Mouse (Mus musculus) bone marrow, adult 2 months (tissue): ENCODE results near the gene Fam76b. TPM values are rescaled to one million over a fixed set of nuclear protein-coding genes. Genes with fewer than 3 reads are reported as not detected.

ENCODE experiments used
- H3K27ac ChIP-seq: fragments of 200-500 bp; 2 replicates; pipeline ENCODE4 v1.5.1; 2012; ENCODE audit warnings: low read depth, mild to moderate bottlenecking, control low read depth, inconsistent platforms, low read length; ENCODE audit not compliant: control insufficient read depth, poor library complexity, insufficient read depth
- H3K4me1 ChIP-seq: fragments of 200-500 bp; 2 replicates; pipeline ENCODE4 v1.6.1; 2011; ENCODE audit warnings: low read length; ENCODE audit not compliant: control insufficient read depth, insufficient read depth
- H3K4me3 ChIP-seq: fragments of 200-500 bp; replicated peaks from 2 replicates; pipeline ENCODE3; 2011; ENCODE audit warnings: mild to moderate bottlenecking, low read depth, low read length, control low read depth; ENCODE audit not compliant: control insufficient read depth
- CTCF ChIP-seq: fragments of 200-500 bp; IDR thresholded peaks from 2 replicates; pipeline ENCODE4 v1.5.1; 2011; ENCODE audit warnings: low read length, control low read depth; ENCODE audit not compliant: control insufficient read depth, insufficient read depth
- POLR2A ChIP-seq: fragments of 200-500 bp; IDR thresholded peaks from 2 replicates; pipeline ENCODE4 v1.6.1; 2011; ENCODE audit warnings: low read depth, mild to moderate bottlenecking, control low read depth, low read length, borderline replicate concordance; ENCODE audit not compliant: control insufficient read depth
- WGBS: fragments of 180-500 bp; shearing (Covaris S2); methylation state at CpG from one replicate; pipeline ENCODE4 v1.1.7; 2018; 5-methylcytosine and 5-hydroxymethylcytosine counted together
- polyA plus RNA-seq: library from polyadenylated mRNA; stranded (reverse); fragments of >200 nt; gene quantifications from 2 replicates; pipeline ENCODE4 v1.2.4, GENCODE M21; 2011; ENCODE audit warnings: low replicate concordance; ENCODE audit not compliant: missing spikeins, insufficient read depth, insufficient read length

Fam76b gene
- polyA plus RNA-seq, 1 experiment: 26.3 TPM

GRCm38 (mm10) chr9:13818369-13818768 lies 9.1 kb upstream of the Fam76b start:
- no peak for TF ChIP-seq POLR2A
- TF ChIP-seq CTCF: no peak
- H3K4me3 ChIP-seq: no peak overlapping the region
- H3K27ac ChIP-seq: no peak overlapping the region
- 90% methylated on average over 9 of the region's 9 CpGs for WGBS
- peaks cover 1% of the 10 kb centered on the region; the same call in 1 of the 2 replicates for H3K4me1 ChIP-seq

GRCm38 (mm10) chr9:13820774-13821173 lies 6.7 kb upstream of the Fam76b start:
- Histone ChIP-seq H3K4me1 (peaks cover 1% of the 10 kb centered on the region; the same call in 1 of the 2 replicates), H3K27ac (no peak overlapping the region), H3K4me3 (no peak overlapping the region)
- TF ChIP-seq POLR2A: no peak
- no peak for TF ChIP-seq CTCF
- WGBS: 78% methylated on average over 3 of the region's 3 CpGs

- TF ChIP-seq POLR2A: no peak
- no peak for TF ChIP-seq CTCF
- Histone ChIP-seq H3K27ac (no peak overlapping the region), H3K4me1 (peaks cover 3% of the 10 kb centered on the region; the same call in 1 of the 2 replicates), H3K4me3 (peak overlapping the region; percentile 82)
- 3% methylated on average over 8 of the region's 8 CpGs for WGBS
Observed at GRCm38 (mm10) chr9:13825896-13826295, 1.6 kb upstream of the Fam76b start.

- peaks cover 3% of the 10 kb centered on the region; the same call in 1 of the 2 replicates for H3K4me1 ChIP-seq
- H3K27ac ChIP-seq: peak overlapping the region; percentile 92
- under 1% methylated on average over 31 of the region's 31 CpGs for WGBS
- TF ChIP-seq CTCF: no peak
- TF ChIP-seq POLR2A: peak; percentile 46; the same call in 1 of the 2 replicates
- H3K4me3 ChIP-seq: peak overlapping the region; percentile 82
Observed at GRCm38 (mm10) chr9:13826391-13826805, 1.1 kb upstream of the Fam76b start.

DNA sequence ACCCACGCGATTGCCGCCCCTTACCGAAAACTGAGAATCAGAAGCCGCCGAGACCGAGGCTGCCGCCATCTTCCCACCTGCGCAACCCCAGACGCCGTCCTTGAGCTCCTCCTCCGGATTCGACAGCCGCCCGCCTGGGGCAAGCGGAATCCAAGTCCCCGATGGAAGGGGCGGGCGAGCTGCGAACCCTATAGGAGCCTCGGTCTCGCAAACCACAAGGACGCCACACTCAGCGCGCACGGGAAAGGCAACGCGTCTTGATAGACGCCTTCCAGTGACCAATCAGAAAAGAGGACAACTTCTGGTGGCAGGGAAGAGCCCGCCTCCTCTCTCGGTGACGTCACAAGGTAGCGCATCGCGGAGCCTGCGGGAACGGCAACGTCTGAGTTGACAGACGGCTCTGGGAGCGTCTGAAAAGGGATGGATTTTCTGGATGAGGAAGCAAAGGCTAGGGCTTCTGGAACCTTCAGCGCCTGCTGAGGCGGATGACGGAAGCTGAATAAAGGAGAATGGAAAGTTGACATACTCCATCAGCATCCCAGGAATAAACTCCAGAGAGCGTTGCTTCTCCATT lies 597 bp upstream of the Fam76b start, which contains the start of gene Cep57:
Gene Cep57, minus strand, starts transcription at position 276 of the 574 bp plus-strand sequence.
- TF ChIP-seq CTCF (no peak), POLR2A (peak; percentile 88)
- Histone ChIP-seq H3K4me3 (peak within 1 kb of the TSS; percentile 82), H3K27ac (peak within 1 kb of the TSS; percentile 96), H3K4me1 (peaks cover 3% of the 10 kb centered on the region; the same call in 1 of the 2 replicates)
- under 1% methylated on average over 44 of the region's 44 CpGs for WGBS

- TF ChIP-seq CTCF (no peak), POLR2A (no peak)
- H3K27ac ChIP-seq: peak overlapping the region; percentile 96
- under 1% methylated on average over 23 of the region's 23 CpGs for WGBS
- H3K4me1 ChIP-seq: peaks cover 1% of the 10 kb centered on the region; the same call in 1 of the 2 replicates
- H3K4me3 ChIP-seq: peak overlapping the region; percentile 81
Observed at GRCm38 (mm10) chr9:13828087-13828441, 548 bp downstream of the Fam76b start.

- no peak overlapping the region for H3K27ac ChIP-seq
- TF ChIP-seq POLR2A (no peak), CTCF (no peak)
Observed at GRCm38 (mm10) chr9:13835256-13835655, 7.7 kb downstream of the Fam76b start.

GRCm38 (mm10) chr9:13836726-13837125 lies 9.2 kb downstream of the Fam76b start:
- Histone ChIP-seq H3K27ac (no peak overlapping the region), H3K4me1 (no peaks in the 10 kb centered on the region; the same call in 1 of the 2 replicates), H3K4me3 (no peak overlapping the region)
- WGBS: 55% methylated on average over 2 of the region's 2 CpGs
- TF ChIP-seq POLR2A: no peak
- no peak for TF ChIP-seq CTCF

More at GRCm38 (mm10) chr9:13835256-13835655, 7.7 kb downstream of the Fam76b start:
- Histone ChIP-seq H3K4me3 (no peak overlapping the region), H3K4me1 (no peaks in the 10 kb centered on the region; the same call in 1 of the 2 replicates)
- 39% methylated on average over 3 of the region's 3 CpGs for WGBS

GRCm38 (mm10) chr9:13847591-13847990 lies 20.1 kb downstream of the Fam76b start:
- WGBS: 47% methylated on average over 3 of the region's 3 CpGs
- no peak overlapping the region for H3K4me3 ChIP-seq

More at GRCm38 (mm10) chr9:13847591-13847990, 20.1 kb downstream of the Fam76b start:
- Histone ChIP-seq H3K27ac (no peak overlapping the region), H3K4me1 (no peaks in the 10 kb centered on the region)
- TF ChIP-seq POLR2A (no peak), CTCF (no peak)
